Mouse (Mus musculus) olfactory bulb, adult 2 months (tissue): Measurements from ENCODE around the gene Ptpn13. TPM values are rescaled to one million over a fixed set of nuclear protein-coding genes. Genes with fewer than 3 reads are reported as not detected.

Experiments used
- H3K27ac ChIP-seq: fragments of 200-500 bp; 2 replicates; pipeline ENCODE4 v1.5.1; 2012; ENCODE audit warnings: low read depth, low read length; ENCODE audit not compliant: insufficient read depth
- H3K4me1 ChIP-seq: fragments of 200-500 bp; 2 replicates; pipeline ENCODE4 v1.6.1; 2012; ENCODE audit warnings: low read length; ENCODE audit not compliant: control insufficient read depth, insufficient read depth
- H3K4me3 ChIP-seq: fragments of 200-500 bp; 2 replicates; pipeline ENCODE4 v1.5.1; 2012; ENCODE audit warnings: mild to moderate bottlenecking, low read depth, low read length, moderate library complexity; ENCODE audit not compliant: insufficient read depth
- CTCF ChIP-seq: fragments of 200-500 bp; IDR thresholded peaks from 2 replicates; pipeline ENCODE4 v1.5.1; 2012; ENCODE audit warnings: low read depth, mild to moderate bottlenecking, low read length, moderate library complexity; ENCODE audit not compliant: insufficient read depth
- POLR2A ChIP-seq: fragments of 200-500 bp; IDR thresholded peaks from 2 replicates; pipeline ENCODE4 v1.6.1; 2012; ENCODE audit warnings: mild to moderate bottlenecking, low read depth, low read length, moderate library complexity; ENCODE audit not compliant: insufficient read depth
- WGBS: fragments of 180-500 bp; shearing (Covaris S2); methylation state at CpG from one replicate; pipeline ENCODE4 v1.1.7; 2018; 5-methylcytosine and 5-hydroxymethylcytosine counted together
- polyA plus RNA-seq: library from polyadenylated mRNA; stranded (reverse); fragments of >200 nt; gene quantifications from 2 replicates; pipeline ENCODE4 v1.2.4, GENCODE M21; 2012; ENCODE audit warnings: low replicate concordance; ENCODE audit not compliant: missing spikeins, insufficient read depth, insufficient read length

The Ptpn13 gene
- polyA plus RNA-seq, 1 experiment: not detected

- 57% methylated on average over 11 of the region's 11 CpGs for WGBS
- Histone ChIP-seq H3K4me3 (no peak overlapping the region), H3K27ac (no peak overlapping the region), H3K4me1 (no peaks in the 10 kb centered on the region; the same call in 1 of the 2 replicates)
- TF ChIP-seq POLR2A (no peak), CTCF (no peak)
Observed at GRCm38 (mm10) chr5:103579680-103580420, 154.9 kb downstream of the Ptpn13 start.

DNA sequence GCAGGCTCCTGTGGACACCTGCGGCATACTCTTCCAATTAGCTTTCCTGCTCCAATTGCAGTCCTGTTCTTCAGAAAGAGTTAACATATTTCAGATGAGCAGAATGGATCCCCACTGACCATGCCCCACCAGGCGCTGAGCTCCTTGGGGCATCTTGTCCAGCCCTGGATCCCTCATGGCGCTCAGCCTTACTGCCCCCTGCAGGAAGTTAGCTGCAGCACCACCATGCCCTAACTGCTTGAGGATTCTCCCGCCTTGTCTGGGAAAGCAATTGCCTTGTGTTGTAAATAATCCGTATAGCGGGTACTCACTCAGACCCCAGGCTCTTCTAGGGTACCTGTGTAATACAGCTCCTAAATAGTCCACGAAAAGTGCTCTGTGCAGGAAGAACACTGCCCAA is 162.2 kb downstream of the Ptpn13 start:
- no peaks in the 10 kb centered on the region for H3K4me1 ChIP-seq
- H3K27ac ChIP-seq: no peak overlapping the region
- no peak overlapping the region for H3K4me3 ChIP-seq
- no peak for TF ChIP-seq POLR2A
- no peak for TF ChIP-seq CTCF
- 91% methylated on average over 7 of the region's 7 CpGs for WGBS

DNA sequence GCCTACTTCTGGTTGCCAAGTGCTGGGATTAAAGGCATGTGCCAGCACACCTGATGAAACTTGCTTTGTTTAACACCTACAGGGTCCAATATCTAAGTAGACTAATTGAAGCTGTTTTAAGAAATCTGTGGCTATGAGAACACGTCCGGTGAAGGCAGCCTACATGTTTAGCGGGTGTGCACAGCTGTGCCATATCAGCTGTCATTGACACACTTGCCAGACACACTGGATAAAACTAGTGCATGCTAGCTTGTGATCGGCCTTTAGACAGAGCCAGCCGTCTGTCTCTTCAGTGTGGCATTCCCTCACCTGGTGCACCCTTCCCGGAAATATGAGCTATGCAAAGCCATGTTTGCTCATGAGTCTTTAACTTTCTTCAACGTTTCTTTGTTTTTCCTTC is 166.9 kb downstream of the Ptpn13 start:
- WGBS: 88% methylated on average over 7 of the region's 7 CpGs
- TF ChIP-seq POLR2A: no peak
- no peak for TF ChIP-seq CTCF
- no peak overlapping the region for H3K27ac ChIP-seq

DNA sequence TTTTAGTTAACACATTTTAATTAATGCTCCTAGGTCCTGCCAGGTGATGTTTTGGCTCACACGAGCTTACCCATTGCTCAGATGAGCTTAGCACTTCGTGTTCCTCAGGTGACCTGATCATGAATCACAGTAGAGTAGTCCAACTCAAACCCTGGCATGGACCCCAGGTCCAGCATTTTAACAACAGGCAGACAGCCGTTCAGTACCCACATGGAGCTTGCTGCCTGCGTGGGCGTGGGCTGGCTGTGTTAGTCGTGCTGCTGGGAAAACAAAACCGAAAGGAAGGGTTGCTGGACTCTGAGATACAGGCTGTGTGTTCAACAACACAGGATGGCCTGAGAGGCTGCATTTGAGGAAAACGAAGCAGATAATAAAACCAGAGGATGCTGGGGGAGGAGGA is 167.7 kb downstream of the Ptpn13 start:
- no peak for TF ChIP-seq POLR2A
- no peak for TF ChIP-seq CTCF
- 73% methylated on average over 8 of the region's 8 CpGs for WGBS
- H3K27ac ChIP-seq: no peak overlapping the region
- no peak overlapping the region for H3K4me3 ChIP-seq
- no peaks in the 10 kb centered on the region for H3K4me1 ChIP-seq

More for the DNA sequence above, 166.9 kb downstream of the Ptpn13 start:
- no peak overlapping the region for H3K4me3 ChIP-seq
- no peaks in the 10 kb centered on the region for H3K4me1 ChIP-seq

DNA sequence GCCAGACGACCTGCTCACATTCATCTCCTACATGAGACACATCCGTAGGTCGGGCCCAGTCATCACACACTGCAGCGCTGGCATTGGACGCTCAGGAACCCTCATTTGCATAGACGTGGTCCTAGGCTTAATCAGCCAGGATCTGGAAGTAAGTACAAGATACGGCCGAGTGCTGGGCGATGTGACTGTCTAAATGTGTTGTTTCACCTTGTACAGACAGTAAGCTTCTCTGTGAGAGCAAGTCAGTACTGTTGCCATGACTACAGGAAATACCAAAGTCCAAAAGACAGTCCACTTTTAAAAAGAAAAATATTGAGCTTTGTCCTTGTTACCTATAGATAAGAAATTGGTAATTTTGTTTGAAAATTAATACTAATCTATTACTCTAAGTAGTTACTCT is 168.6 kb downstream of the Ptpn13 start:
- TF ChIP-seq POLR2A: no peak
- TF ChIP-seq CTCF: no peak
- H3K27ac ChIP-seq: no peak overlapping the region
- H3K4me1 ChIP-seq: no peaks in the 10 kb centered on the region
- WGBS: 86% methylated on average over 9 of the region's 9 CpGs
- H3K4me3 ChIP-seq: no peak overlapping the region

DNA sequence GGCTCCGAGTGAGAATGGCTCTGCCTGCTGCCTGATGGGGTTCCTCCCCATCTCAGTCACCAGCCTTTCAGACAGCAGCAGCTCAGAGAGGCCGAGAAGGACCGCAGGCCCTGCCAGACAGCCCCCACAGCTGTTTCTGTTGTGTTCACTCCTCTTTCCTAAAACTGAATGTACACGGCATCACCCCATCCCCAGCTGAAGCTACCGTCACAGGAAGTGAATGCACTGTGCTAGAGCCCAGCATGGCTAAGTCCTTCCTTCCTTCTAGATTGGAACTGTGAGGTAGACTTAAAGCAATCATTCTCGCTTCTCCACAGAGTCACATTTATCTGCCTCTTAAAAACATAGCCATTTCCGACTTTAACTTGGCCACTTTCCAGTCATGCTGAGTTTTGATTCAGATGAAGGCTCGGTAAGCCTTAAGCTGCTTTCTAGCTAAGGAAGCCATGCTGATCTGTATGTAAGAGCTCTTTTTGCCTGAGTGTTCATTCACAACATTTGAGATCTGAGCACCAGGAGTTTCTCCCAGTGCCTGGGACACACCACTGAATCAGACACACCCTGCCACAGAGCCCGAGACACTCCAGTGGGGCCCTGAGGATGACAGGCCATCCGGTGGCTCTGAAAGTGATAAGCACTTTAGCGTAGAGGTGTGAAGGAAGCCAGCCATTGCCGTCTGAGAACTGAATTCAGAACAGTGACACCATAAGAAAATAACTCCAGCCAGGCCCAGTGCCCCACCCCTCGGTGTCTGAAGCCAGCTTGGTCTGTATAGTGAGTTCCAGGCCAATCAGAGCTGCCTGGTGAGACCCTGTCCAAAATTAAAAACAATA is 170.6 kb downstream of the Ptpn13 start:
- 63% methylated on average over 13 of the region's 13 CpGs for WGBS
- TF ChIP-seq POLR2A (no peak), CTCF (no peak)
- Histone ChIP-seq H3K4me1 (no peaks in the 10 kb centered on the region), H3K27ac (no peak overlapping the region), H3K4me3 (no peak overlapping the region)

DNA sequence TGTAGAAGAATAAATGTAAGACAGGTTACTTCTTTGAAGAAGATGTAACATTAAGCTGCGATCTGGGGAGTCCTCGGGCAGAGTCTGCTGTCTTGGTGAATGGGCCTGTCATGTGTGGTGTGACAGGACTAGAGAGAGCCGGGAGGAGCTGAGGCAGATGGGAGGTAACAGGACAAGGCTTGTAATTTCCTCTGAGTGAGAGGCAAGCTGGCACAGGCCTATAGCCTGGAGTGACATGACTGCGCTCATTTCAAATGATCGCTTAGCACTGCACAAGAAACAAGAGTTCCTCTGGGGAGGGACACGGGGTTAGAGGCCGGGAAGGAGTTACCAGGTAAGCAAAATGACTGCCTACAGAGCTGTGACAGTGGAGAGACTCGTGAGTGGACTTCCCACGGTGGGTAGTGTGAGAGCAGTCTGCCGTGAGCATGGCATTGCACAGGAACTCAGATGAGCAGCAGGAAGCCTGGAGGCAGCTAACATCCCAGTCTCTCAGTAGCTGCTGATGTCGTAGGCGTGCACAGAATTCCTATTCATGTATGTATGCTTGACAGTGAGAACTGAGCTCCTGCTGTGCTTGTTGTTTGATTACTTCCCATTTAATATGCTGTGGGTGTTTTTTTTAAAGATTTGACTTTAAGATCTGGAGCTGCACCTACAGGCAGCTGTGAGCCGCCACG is 171.6 kb downstream of the Ptpn13 start:
- TF ChIP-seq CTCF (no peak), POLR2A (no peak)
- Histone ChIP-seq H3K4me1 (no peaks in the 10 kb centered on the region), H3K4me3 (no peak overlapping the region), H3K27ac (no peak overlapping the region)
- WGBS: 57% methylated on average over 14 of the region's 14 CpGs

- no peaks in the 10 kb centered on the region for H3K4me1 ChIP-seq
- 77% methylated on average over 6 of the region's 6 CpGs for WGBS
- no peak for TF ChIP-seq CTCF
- no peak for TF ChIP-seq POLR2A
- H3K27ac ChIP-seq: no peak overlapping the region
- no peak overlapping the region for H3K4me3 ChIP-seq
Observed at GRCm38 (mm10) chr5:103597604-103598003, 172.6 kb downstream of the Ptpn13 start.

DNA sequence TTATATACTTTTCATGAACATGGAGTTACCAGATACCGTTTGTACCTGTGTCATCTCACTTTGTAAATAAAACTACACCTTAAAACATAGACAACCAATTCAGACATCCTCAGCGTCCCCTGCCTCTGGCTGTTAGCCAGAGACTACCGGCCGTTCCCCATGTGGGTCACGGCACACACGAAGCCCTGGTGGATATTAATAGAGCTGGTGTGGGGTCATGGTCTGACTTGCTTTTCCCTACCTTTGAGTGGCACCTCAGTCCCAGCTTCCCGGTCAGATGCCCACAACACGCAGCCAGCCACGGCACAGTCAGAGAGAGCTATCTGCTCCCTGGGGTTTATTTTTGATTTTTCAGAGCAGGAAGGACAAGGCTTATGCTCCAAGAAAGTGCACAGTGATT is 173.3 kb downstream of the Ptpn13 start:
- H3K4me3 ChIP-seq: no peak overlapping the region
- WGBS: 89% methylated on average over 9 of the region's 9 CpGs
- no peak overlapping the region for H3K27ac ChIP-seq
- no peaks in the 10 kb centered on the region for H3K4me1 ChIP-seq
- no peak for TF ChIP-seq POLR2A
- no peak for TF ChIP-seq CTCF
